Mouse (Mus musculus) thymus, postnatal 10 days (tissue): ENCODE results near the gene Kif6.

Experiments used
- DNase-seq, 2 experiments: peaks; one replicate each; pipeline ENCODE4 v3.0.0; 2021; ENCODE audit warnings: low spot score in 2 of 2

Kif6 gene

DNA sequence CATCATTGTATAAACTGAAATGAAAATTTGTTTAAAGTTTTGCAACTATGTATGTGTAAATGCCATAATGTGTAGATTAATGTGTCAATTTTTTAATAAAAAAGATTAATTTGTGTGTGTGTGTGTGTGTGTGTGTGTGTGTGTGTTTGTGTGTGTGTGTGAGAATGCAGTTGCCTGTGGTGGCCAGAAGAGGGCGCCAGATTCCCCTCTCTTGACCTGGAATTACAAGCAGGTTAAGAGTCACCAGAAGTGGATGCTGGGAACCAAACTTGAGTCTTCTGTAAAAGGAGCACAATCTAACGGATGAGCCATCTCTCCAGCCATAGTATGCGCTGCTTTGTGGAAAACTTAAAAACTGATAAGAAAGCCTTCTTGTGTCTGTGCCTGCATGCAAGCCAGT is 121.4 kb downstream of the Kif6 start:
- DNase-seq: no peak

DNA sequence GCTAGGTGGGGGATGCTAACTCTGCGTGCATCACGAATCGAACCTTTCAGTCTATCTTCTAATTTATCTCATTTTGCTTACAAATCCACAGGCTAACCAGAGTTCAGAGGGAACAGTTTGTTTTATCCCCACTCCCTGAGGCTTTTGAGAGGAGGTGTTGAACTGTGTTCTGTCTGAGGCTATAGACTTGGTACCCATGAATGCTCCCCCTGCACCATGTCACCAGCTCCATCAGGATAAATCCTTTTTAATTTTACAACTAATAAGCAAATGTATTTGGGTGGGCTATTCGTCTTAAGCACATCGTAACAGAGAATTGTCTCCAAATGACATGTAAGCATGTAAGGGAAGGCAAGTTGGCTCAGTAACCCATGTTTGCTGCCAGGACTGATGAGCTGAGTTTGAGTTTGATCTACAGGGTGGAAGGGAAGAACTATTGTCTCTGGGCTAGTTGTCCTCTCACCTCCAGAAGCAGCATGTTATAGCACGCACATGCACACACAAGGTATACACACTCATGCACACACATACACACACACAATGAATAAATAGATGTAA is 122.4 kb downstream of the Kif6 start:
- DNase-seq: no peak

DNA sequence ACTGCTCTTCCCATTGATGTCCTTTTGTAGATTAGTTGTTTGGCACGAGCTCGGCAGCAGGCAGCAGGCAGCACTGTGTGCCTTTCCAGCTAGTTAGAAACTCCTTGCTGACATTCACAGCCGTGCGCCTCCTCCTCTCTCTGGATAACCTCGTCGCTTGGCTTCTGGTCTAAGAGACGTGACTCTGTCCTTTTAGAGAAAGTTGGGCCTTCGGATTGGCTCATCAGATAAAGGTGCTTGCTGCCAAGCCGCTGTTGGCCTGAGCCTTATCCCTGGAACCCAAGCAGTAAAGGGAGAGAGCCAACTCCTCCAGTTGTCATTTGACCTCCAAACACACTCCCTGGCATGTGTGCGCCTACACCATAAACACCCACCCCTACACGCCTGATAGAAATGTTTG is 123.4 kb downstream of the Kif6 start:
- no peak for DNase-seq

DNA sequence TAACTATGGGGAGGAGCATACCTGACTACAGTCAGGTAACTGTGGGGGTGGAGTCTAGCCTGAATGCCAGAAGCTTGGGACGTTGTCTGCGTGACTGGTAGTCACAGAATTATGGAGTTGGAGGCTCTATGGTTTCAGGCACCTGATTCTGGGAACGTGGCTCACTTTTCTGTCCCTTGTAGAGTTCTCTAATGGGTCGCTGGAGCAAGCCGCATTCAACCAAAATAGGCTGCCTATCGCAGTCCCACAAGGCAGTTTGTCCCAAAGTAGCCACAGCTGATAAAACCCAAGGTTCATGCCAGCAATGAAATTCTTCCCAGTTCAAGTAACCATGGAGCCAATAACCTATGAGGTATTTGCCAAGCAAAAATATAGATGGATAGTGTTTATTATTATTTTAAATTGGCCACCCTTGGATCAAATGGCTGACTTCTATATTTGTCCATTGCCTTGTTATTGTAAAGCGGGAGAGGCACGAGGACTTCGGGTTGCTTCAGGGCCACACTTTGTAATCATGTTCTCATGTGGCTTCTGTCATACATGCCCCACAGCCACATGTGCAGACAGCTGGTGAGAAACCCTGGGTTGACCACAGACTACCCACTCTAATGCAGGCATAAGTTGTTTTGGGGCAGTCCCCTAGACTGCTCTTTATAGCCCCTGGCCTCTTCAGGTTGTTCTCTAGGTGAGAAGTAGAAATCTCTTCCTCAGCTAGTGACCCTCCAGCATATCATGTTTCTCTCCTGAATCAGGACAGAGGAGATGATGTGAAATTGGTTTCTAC is 125.2 kb downstream of the Kif6 start:
- DNase-seq: no peak

DNA sequence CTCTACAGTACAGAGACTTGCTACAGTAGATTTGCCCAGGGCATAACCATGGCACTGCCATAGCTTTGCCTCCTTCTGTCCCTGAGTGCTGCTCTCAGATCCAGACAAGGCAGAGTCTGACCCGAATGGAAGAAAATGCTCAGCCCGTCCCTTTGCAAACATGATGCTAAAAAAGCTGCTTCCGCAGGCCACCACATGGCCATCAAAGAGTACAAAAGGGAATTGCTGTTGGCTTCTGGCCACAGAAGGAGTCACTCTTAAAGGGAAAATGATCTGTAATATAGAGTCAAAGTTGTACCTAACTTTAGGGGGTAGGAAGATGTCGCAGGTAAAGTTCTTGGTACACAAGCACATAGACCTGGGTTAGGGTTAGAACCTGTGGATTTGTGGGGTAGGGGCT is 126.2 kb downstream of the Kif6 start:
- no peak for DNase-seq

DNA sequence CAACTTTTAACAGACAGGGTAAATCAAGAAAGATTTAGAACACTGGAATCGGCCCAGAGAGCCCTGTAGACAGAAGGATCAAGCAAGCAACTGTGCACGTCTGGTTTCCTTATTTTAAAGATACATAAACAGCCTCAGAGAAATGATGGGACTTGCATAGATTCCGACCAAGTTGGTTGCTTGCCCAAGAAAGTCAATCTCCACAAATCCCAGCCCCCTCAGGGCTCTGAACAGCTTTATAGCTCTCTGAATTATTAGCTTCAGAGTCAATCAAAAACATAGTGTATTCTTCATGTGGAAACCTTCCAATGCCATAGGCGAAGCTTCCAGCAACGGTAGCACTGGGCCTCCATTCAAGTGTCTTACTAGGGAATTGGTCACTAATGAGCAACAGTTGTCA is 127.0 kb downstream of the Kif6 start:
- DNase-seq: no peak

DNA sequence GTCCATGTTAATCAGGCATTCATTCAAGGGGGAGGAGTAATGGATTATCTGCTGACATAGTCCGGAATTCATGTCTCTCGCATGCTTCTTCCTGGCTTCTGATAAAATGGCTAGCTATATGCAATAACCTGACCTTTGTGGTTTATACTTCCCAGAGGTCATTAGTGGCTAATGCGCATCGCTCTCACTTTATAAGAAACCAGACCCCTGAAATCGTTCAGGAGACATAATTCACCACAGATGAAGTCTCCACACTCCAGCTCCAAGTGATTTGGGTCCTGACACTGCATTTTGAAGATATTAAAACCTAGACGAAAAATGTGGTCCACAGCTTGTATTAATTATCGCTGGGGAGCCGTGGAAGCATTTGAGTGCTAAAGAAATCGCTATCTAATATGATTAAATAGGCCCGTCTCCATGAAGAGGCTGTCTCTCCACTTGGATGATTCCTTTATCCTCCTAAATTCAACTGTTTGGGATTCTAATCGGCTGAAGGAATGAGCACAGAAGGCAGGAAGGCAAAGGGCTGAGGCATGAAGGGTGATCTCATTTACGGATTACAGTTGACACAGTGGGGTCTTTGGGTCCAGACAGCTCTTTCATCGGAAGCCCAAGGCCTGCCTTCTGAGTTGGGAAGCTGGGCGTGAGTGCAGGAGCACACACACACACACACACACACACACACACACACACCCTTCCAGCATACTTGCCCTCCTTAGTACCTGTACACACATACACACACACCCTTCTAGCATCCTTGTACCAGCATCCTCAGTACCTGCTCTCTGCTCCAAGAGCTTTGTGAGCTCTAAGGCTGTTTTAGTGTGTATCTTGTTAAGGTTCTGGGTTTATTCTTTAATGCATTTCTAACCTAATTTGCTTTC is 128.9 kb downstream of the Kif6 start:
- no peak for DNase-seq

DNA sequence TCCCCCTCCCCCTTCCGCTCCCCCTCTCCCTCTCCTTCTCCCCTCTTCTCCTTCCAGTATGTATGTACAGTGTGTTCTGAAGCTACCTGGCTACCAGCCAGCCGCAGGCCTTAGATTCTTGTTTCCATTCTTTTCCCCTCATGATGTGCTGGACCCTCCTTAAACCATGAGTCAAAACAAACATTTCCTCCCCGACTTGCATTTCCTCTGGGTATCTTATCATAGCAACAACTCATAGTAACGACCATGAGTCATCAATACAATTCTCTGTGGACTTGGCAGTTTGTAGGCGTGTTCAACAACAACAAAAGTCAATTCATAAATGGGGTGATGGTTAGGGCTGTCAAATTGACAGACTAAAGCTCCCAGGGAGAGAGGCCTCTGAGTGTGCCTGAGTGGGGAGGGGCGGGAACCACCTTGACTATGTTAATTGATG is 136.0 kb downstream of the Kif6 start:
- DNase-seq: no peak

DNA sequence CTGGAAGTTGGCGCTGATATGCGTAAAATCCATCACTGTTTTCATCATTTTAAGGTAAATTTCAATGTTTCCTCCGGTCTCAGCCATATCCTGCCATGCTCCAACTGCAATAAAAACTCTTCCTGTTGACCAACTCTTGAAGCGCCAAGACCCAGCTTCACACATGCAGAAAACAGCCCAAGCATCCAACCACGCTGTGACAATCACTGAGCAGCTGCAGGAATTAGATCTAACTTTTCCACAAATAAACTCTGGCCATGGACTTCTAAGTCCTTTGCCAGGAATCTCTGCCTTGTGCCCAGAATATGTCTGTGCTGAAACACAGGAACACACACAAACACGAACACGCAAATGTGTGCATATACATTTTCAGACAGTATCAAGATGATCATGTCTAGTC is 138.9 kb downstream of the Kif6 start:
- DNase-seq: no peak

DNA sequence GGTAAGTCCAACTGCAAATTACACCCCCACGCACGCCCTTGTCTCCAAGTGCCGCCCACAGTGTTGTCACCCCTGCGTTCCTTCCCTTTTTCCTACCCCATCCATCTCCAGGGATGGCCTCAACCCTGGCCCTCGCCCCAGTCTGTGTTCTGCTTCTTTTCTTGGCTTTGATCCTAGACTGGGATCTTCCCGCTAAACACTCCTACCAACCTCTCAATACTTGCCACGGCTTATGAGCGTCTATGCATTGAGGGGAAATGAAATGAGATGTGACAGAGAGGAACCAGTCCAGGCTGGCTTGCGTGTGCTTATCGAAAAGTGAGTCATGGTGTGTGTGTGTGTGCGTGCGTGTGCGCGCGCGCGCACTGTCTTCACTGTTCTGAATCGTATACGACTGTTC is 141.9 kb downstream of the Kif6 start:
- no peak for DNase-seq

DNA sequence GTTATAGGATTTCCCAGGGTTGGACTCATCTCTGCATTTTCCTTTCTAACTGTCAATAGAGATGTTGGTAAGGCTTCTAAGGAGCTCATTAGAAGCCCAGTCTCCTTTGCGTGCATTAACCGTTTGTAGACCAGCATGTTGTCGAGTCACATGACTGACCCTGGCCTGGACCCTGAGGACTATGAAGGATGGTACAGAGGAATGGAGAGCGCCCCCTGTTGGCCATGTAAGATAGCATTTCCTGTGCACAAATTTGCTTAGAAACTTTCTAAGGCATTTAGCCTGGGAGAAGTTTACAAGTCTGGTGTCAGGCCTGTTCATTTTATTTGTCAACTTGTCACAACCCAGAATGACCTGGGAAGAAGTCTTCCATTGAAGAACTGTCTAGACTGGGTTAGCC is 144.1 kb downstream of the Kif6 start:
- no peak for DNase-seq

DNA sequence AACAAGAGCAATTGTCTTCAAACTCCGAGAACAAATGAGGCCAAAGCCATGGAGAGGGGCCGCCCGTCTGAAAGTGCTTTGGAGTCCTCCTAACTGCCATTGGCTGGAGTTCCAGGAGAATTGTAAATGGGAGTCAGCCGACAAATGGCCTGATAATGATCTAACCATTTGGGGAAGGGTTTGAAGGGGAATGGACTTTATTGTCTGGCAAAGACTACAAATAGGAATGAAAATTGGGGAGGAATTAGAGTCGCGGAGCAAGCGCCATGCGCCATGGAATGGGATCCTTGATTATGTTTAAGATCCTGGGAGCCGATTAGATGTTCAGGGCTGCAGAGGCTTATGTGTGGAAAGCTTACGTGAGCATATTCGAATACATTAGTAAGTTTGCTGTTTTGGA is 146.3 kb downstream of the Kif6 start:
- no peak for DNase-seq

DNA sequence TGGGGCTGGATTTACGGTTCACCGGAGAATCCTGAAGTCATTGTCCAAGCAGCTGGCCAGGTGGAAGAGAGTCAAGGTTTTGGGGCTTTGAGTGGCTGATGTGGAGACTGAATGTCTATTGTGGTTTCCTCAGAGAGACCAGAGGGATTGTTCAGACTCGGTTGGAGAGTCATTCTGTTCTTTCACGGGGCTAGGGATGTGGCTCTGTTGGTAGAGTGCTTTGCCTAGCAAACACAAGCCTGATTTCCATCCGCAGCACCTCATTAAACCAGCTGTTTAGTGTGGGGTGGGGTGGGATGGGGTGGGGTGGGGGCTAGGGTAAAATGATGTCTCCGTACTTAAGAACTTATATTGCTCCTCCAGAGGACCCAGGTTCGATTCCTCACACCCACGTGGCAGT is 146.9 kb downstream of the Kif6 start:
- no peak for DNase-seq

DNA sequence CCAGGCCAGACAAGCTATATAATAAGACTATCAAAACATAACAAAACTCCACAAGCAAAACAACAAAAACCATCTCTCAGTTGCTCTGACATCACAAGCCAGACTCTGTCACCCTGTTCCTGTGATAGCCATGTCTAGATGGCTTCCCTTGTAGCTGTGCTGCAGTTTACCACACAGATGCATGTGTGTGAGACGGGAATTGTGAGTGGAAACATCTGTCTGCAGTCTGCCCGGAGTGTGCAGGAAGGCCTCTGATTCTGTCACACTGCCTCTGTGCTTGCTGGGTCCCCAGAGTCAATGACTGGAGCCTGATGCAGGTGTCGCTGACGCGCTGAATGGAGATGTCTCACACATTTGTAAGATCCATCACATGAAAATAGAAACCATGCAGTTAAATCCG is 150.0 kb downstream of the Kif6 start:
- no peak for DNase-seq

DNA sequence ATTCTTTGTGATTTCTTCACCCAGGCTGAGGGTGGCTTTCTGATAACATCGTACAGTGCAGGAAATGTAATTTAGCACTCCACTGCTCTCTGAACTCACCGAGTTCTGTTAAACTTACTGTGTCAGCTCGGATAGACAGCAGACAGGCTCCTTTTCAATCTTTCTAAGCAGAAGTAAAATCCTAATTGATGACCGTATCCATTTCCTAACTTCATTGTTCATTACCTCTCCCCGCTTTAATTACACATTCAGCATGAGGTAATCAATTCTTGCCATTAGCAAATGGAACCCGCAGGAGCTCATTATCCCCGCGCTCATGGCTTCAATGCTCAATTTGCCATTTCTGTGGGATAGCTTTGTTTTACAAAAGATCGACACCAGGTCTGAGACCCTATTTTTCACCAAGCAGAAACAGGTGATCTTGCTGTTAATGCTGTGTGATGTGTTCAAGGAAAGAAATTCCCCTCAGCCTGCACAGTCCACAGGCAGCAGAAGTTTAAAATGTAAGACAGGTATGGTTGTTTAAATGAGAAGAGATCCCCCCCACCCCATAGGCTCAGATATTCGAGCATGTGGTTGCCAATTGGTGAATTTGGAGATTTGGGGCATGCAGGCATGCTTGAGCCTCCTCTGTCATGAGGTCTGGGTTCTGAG is 152.9 kb downstream of the Kif6 start:
- DNase-seq: no peak

DNA sequence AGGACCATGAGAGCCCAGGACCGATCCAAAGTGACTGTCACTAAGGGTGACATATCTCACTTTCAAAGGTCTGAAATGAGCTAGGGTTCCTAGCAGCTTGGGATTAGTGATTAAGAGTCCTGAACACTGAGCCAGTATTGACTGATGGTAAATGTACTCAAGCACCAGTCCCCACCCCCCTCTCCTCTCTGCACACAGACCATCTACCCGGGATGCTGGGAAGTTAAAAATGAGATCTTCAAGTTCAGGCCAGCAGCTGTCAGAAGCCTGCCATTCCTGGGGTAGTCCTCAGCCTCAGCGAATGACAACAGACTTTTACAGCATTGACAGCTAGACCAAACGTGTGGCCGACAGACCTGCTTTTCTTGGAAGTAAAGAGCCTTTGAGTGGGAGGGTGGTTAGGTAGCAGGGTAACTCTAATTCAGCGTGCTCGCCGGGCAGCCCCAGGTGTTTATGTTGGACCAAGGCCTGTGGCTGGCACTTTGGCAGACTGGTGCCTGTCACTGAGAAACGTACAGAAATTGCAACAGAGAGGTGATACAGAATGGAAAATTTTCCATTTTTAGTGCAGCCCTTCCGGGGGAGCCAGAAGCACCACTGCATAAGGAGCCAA is 156.9 kb downstream of the Kif6 start:
- DNase-seq: no peak

DNA sequence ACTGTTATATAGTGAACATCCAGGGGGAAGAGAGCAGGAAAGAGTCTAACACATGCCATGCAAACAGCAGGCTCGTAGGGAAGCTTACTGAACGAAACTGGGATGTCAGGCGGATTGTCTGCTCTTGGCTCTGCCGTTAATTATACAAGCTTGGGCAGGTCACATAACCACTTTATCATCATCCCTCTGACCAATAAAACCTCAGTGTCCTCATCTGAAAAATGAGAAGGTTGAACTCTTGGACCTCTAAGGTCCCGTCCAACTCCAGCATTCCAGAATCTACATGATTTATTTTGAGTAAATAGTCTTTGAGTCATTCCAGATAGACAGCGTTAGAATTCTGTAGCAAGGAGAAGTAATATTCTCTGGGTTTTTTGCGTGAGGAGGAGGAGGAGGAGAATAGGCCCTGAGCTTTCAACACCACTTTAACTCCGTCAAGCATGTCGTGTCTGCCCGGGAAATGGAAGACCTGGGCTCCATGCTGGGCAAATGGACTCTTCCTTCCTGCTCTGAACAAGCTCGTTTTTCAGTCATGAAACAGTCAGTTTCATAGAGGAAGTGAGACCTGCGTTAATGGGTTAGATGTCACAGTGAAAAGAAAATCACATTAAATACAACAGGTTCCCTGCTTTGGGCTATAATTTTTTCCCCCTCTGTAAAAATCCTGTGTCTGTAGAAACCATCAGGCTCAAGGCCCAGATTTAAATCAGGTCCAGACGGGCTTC is 162.3 kb downstream of the Kif6 start:
- DNase-seq: no peak

DNA sequence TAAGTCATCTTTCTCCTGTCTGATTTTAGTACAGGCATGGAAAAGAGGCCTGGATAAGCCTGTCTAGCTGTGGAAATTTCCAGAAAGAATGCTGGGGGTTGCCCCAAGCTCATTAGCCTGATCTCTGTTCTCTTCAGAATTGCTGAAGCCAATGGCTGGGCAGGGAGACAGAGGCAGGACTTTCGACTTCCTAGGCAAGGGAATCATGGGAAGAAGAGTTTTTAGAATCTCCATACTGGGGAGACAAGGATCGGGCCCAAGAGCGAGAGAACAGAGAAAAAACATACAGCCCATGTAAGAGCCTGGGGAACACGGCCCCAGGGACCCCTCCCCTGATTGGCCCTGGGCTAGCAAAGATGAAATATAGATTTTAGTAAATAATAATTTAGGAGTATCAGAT is 164.1 kb downstream of the Kif6 start:
- DNase-seq: no peak

DNA sequence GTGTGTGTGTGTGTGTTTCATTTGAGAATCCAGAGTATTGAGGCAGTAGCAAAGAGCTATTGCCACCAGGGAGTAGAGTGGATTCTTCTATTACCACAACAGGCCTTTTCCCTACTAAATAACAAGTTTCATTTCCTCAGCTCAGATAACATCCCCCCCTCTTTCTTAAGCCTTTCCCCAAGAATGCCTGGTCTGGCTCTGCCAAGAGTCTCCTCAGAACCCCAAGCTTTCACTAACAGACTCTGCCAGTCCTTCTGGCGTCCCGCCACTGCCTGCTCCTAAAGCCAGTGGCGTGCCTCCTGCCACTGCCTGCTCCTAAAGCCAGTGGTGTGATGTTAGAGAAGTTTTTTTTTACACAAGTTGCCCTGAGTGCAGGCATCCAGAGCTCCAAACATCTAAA is 164.6 kb downstream of the Kif6 start:
- no peak for DNase-seq

DNA sequence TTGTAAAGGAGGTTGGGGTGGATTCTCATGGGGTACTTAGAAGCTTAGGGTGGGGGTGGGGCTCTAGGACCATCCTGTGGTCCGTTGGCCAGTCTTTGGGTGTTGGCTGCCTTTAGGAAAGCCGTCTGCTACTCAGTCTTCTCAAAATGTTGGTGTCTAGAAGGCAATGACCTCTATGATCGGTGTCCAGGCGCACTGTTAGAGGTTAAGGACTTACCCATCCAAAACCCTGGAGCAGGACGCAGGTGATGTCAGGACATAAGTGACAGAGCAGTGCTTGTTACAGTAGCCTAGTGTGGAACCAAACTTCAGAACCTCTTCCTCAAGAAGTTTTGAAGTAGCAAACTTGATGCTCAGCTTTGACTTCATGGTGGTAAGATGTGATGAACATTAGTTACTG is 170.9 kb downstream of the Kif6 start:
- no peak for DNase-seq

DNA sequence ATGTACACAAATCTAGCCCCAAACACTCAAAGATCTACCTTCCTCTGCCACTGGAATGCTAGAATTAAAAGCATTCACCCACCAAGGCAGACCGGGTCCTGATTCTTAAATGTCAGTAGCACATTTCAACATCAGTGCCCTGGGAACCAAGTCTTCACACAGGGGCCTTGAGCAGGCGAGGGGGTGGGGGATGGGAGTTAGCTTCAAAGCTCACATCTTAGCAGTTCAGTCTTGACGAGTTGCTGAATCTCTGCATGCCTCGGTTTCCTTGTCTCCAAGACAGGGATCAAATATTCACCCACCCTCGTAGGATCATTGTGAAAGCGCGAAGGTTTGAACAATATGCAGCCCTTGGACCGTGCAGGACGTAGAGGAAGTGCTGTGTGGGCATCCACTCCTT is 172.4 kb downstream of the Kif6 start:
- DNase-seq: no peak
